Mouse (Mus musculus) erythroblast, embryonic 14.5 days (primary cell): Measurements from ENCODE around the gene Galnt9. TPM values are rescaled to one million over a fixed set of nuclear protein-coding genes. Genes with fewer than 3 reads are reported as not detected.

ENCODE experiments used
- H3K27me3 ChIP-seq: 2 replicates; pipeline ENCODE4 v1.6.1; 2012; ENCODE audit warnings: inconsistent platforms; ENCODE audit not compliant: control insufficient read depth
- H3K36me3 ChIP-seq: 2 replicates; pipeline ENCODE4 v1.6.1; 2012; ENCODE audit warnings: mild to moderate bottlenecking, inconsistent platforms; ENCODE audit not compliant: control insufficient read depth
- H3K4me1 ChIP-seq: 2 replicates; pipeline ENCODE4 v1.6.1; 2012; ENCODE audit warnings: inconsistent platforms; ENCODE audit not compliant: control insufficient read depth
- H3K4me3 ChIP-seq: replicated peaks from 2 replicates; pipeline ENCODE3; 2012; ENCODE audit warnings: moderate library complexity, mild to moderate bottlenecking, inconsistent platforms
- H3K9me3 ChIP-seq: 2 replicates; pipeline ENCODE4 v1.6.1; 2012; ENCODE audit warnings: low read length, inconsistent platforms, mixed read lengths; ENCODE audit not compliant: control insufficient read depth
- GATA1 ChIP-seq: IDR thresholded peaks from 2 replicates; pipeline ENCODE4 v1.6.1; 2012; ENCODE audit warnings: low read length, inconsistent platforms, mixed read lengths
- TAL1 ChIP-seq: IDR thresholded peaks from 3 replicates; pipeline ENCODE4 v1.6.1; 2012; ENCODE audit warnings: low read length, inconsistent platforms, mixed read lengths
- polyA plus RNA-seq: library from polyadenylated mRNA; stranded (reverse); fragments of >175 nt; gene quantifications from 2 replicates; pipeline ENCODE4 v1.2.3, GENCODE M21; 2012

The Galnt9 gene
- polyA plus RNA-seq, 1 experiment: 0.04 TPM

- H3K4me3 ChIP-seq: no peak overlapping the region
- peaks cover 3% of the 10 kb centered on the region for H3K27me3 ChIP-seq
- TF ChIP-seq TAL1 (no peak), GATA1 (no peak)
- H3K9me3 ChIP-seq: no peaks in the 10 kb centered on the region
- no peaks in the 10 kb centered on the region for H3K4me1 ChIP-seq
- H3K36me3 ChIP-seq: no peaks in the 10 kb centered on the region
These were observed 51.2 kb downstream of the Galnt9 start for GRCm38 (mm10) chr5:110595341-110595740.

GRCm38 (mm10) chr5:110596086-110596780, 52.1 kb downstream of the Galnt9 start:
- Histone ChIP-seq H3K4me3 (no peak overlapping the region), H3K36me3 (no peaks in the 10 kb centered on the region), H3K9me3 (no peaks in the 10 kb centered on the region), H3K4me1 (no peaks in the 10 kb centered on the region), H3K27me3 (peaks cover 3% of the 10 kb centered on the region)
- no peak for TF ChIP-seq TAL1
- no peak for TF ChIP-seq GATA1

GRCm38 (mm10) chr5:110597502-110597901, 53.3 kb downstream of the Galnt9 start:
- H3K4me1 ChIP-seq: no peaks in the 10 kb centered on the region
- TF ChIP-seq TAL1: no peak
- no peak for TF ChIP-seq GATA1
- no peak overlapping the region for H3K4me3 ChIP-seq
- no peaks in the 10 kb centered on the region for H3K9me3 ChIP-seq
- peaks cover 3% of the 10 kb centered on the region for H3K27me3 ChIP-seq
- H3K36me3 ChIP-seq: no peaks in the 10 kb centered on the region

GRCm38 (mm10) chr5:110598298-110599095, 54.3 kb downstream of the Galnt9 start:
- no peak overlapping the region for H3K4me3 ChIP-seq
- H3K9me3 ChIP-seq: no peaks in the 10 kb centered on the region
- peaks cover 3% of the 10 kb centered on the region for H3K27me3 ChIP-seq
- TF ChIP-seq TAL1 (no peak), GATA1 (no peak)
- no peaks in the 10 kb centered on the region for H3K4me1 ChIP-seq
- no peaks in the 10 kb centered on the region for H3K36me3 ChIP-seq

- Histone ChIP-seq H3K9me3 (no peaks in the 10 kb centered on the region), H3K4me1 (no peaks in the 10 kb centered on the region), H3K4me3 (no peak overlapping the region), H3K36me3 (no peaks in the 10 kb centered on the region), H3K27me3 (peaks cover 3% of the 10 kb centered on the region)
- TF ChIP-seq GATA1 (no peak), TAL1 (no peak)
These were observed 59.0 kb downstream of the Galnt9 start for GRCm38 (mm10) chr5:110603016-110603685.

- Histone ChIP-seq H3K36me3 (no peaks in the 10 kb centered on the region), H3K9me3 (no peaks in the 10 kb centered on the region), H3K27me3 (no peaks in the 10 kb centered on the region; the same call in 1 of the 2 replicates), H3K4me3 (no peak overlapping the region), H3K4me1 (no peaks in the 10 kb centered on the region)
- TF ChIP-seq TAL1: no peak
- TF ChIP-seq GATA1: no peak
These were observed 60.2 kb downstream of the Galnt9 start for GRCm38 (mm10) chr5:110604311-110604710.

GRCm38 (mm10) chr5:110605531-110606221, 61.5 kb downstream of the Galnt9 start:
- H3K27me3 ChIP-seq: no peaks in the 10 kb centered on the region; the same call in 1 of the 2 replicates

GRCm38 (mm10) chr5:110607767-110608166, 63.6 kb downstream of the Galnt9 start:
- Histone ChIP-seq H3K4me1 (no peaks in the 10 kb centered on the region), H3K9me3 (no peaks in the 10 kb centered on the region), H3K27me3 (no peaks in the 10 kb centered on the region; the same call in 1 of the 2 replicates), H3K4me3 (no peak overlapping the region), H3K36me3 (no peaks in the 10 kb centered on the region)
- TF ChIP-seq TAL1 (no peak), GATA1 (no peak)

More at GRCm38 (mm10) chr5:110605531-110606221, 61.5 kb downstream of the Galnt9 start:
- Histone ChIP-seq H3K9me3 (no peaks in the 10 kb centered on the region), H3K4me1 (no peaks in the 10 kb centered on the region), H3K36me3 (no peaks in the 10 kb centered on the region), H3K4me3 (no peak overlapping the region)
- TF ChIP-seq GATA1: no peak
- TF ChIP-seq TAL1: no peak
